Mouse (Mus musculus) intestine, postnatal 0 days (tissue): ENCODE measurements around the gene Osr1. TPM values are rescaled to one million over a fixed set of nuclear protein-coding genes. Genes with fewer than 3 reads are reported as not detected.

Experiments used
- ATAC-seq: fragments of 200-750 bp; cut with Nextera tagmentation; 2 replicates; pipeline ENCODE4 v1.8.0; 2017; ENCODE audit warnings: mild to moderate bottlenecking, moderate TSS enrichment, moderate library complexity
- H3K27ac ChIP-seq: fragments of 300-500 bp; sonication (generic); 2 replicates; pipeline ENCODE4 v1.5.1; 2014; ENCODE audit warnings: mild to moderate bottlenecking, low read depth, low read length, moderate library complexity
- H3K27me3 ChIP-seq: fragments of 300-500 bp; sonication (generic); replicated peaks from 2 replicates; pipeline ENCODE4 v1.6.1; 2014; ENCODE audit warnings: low read length, mixed read lengths; ENCODE audit not compliant: control insufficient read depth, insufficient read depth
- H3K36me3 ChIP-seq: fragments of 300-500 bp; sonication (generic); 2 replicates; pipeline ENCODE4 v1.6.1; 2014; ENCODE audit warnings: mild to moderate bottlenecking, moderate library complexity; ENCODE audit not compliant: control insufficient read depth, insufficient read depth
- H3K4me1 ChIP-seq: fragments of 300-500 bp; sonication (generic); replicated peaks from 2 replicates; pipeline ENCODE4 v1.6.1; 2014; ENCODE audit warnings: antibody characterized with exemption, low read length, mixed read lengths; ENCODE audit not compliant: control insufficient read depth, insufficient read depth
- H3K4me2 ChIP-seq: fragments of 300-500 bp; sonication (generic); replicated peaks from 2 replicates; pipeline ENCODE4 v1.6.1; 2014; ENCODE audit warnings: low read depth, mild to moderate bottlenecking, moderate library complexity
- H3K4me3 ChIP-seq: fragments of 300-500 bp; sonication (generic); 2 replicates; pipeline ENCODE4 v1.5.1; 2014; ENCODE audit warnings: low read depth, low read length
- H3K9ac ChIP-seq: fragments of 300-500 bp; sonication (generic); 2 replicates; pipeline ENCODE4 v1.6.1; 2014; ENCODE audit warnings: mild to moderate bottlenecking, low read depth, low read length
- H3K9me3 ChIP-seq: fragments of 300-500 bp; sonication (generic); 2 replicates; pipeline ENCODE4 v1.6.1; 2016; ENCODE audit warnings: mixed run types; ENCODE audit not compliant: control insufficient read depth
- CTCF ChIP-seq: sonication (generic); IDR thresholded peaks from 2 replicates; pipeline ENCODE4 v1.5.1; 2016; ENCODE audit warnings: low read depth, mild to moderate bottlenecking, control low read depth, antibody characterized with exemption, moderate library complexity
- WGBS: fragments of 180-500 bp; shearing (Covaris S2); extraction: QIAGEN DNeasy Blood & Tissue Kit; methylation state at CpG from one replicate; pipeline ENCODE4 v1.1.7; 2014; 5-methylcytosine and 5-hydroxymethylcytosine counted together
- polyA plus RNA-seq: library from polyadenylated mRNA; unstranded; fragments of >200 nt; fragmentation: Nextera tagmentation; extraction: Ambion mirVana; gene quantifications from 2 replicates; pipeline ENCODE4 v1.2.1, GENCODE M21; 2015

Osr1 gene
- polyA plus RNA-seq, 1 experiment from 2014 or later: 25.0 TPM

- no peak for TF ChIP-seq CTCF
- ATAC-seq: no peak
- Histone ChIP-seq H3K9me3 (no peaks in the 10 kb centered on the region), H3K4me1 (0 out of 2 replicates have a peak, but pooled peaks cover 1% of the 10 kb centered on the region), H3K9ac (no peak overlapping the region), H3K27ac (no peak overlapping the region), H3K4me3 (no peak overlapping the region), H3K36me3 (no peaks in the 10 kb centered on the region), H3K4me2 (no peak overlapping the region; the same call in 1 of the 2 replicates), H3K27me3 (peaks cover 94% of the 10 kb centered on the region)
- 13% methylated on average over 31 of the region's 31 CpGs for WGBS
Measured at GRCm38 (mm10) chr12:9579301-9580030, 9.6 kb downstream of the Osr1 start.

- 7% methylated on average over 33 of the region's 33 CpGs for WGBS
- peak overlapping the region; percentile 20; the same call in 1 of the 2 replicates for H3K4me3 ChIP-seq
Measured at GRCm38 (mm10) chr12:9580041-9580905, 10.4 kb downstream of the Osr1 start.

GRCm38 (mm10) chr12:9581011-9581410, 11.1 kb downstream of the Osr1 start:
- Histone ChIP-seq H3K9me3 (no peaks in the 10 kb centered on the region), H3K9ac (no peak overlapping the region), H3K27me3 (peaks cover 82% of the 10 kb centered on the region), H3K27ac (no peak overlapping the region), H3K4me3 (peak overlapping the region; percentile 20; the same call in 1 of the 2 replicates), H3K4me2 (peak overlapping the region; percentile 54), H3K36me3 (no peaks in the 10 kb centered on the region), H3K4me1 (0 out of 2 replicates have a peak, but pooled peaks cover 5% of the 10 kb centered on the region)
- whole genome bisulfite sequencing: 6% methylated on average over 29 of the region's 30 CpGs
- TF ChIP-seq CTCF: no peak
- no peak for ATAC-seq

More at GRCm38 (mm10) chr12:9580041-9580905, 10.4 kb downstream of the Osr1 start:
- peak overlapping the region; percentile 54 for H3K4me2 ChIP-seq
- H3K36me3 ChIP-seq: no peaks in the 10 kb centered on the region
- ATAC-seq: no peak
- no peak overlapping the region for H3K27ac ChIP-seq
- H3K9ac ChIP-seq: no peak overlapping the region
- H3K4me1 ChIP-seq: 0 out of 2 replicates have a peak, but pooled peaks cover 5% of the 10 kb centered on the region
- no peaks in the 10 kb centered on the region for H3K9me3 ChIP-seq
- H3K27me3 ChIP-seq: peaks cover 89% of the 10 kb centered on the region
- no peak for TF ChIP-seq CTCF

- peaks cover 77% of the 10 kb centered on the region for H3K27me3 ChIP-seq
- no peak for TF ChIP-seq CTCF
Measured at GRCm38 (mm10) chr12:9581506-9581905, 11.6 kb downstream of the Osr1 start.

GRCm38 (mm10) chr12:9582248-9582995, 12.5 kb downstream of the Osr1 start:
- ATAC-seq: no peak
- no peak overlapping the region for H3K4me2 ChIP-seq
- H3K9ac ChIP-seq: no peak overlapping the region
- no peak overlapping the region for H3K27ac ChIP-seq
- no peaks in the 10 kb centered on the region for H3K36me3 ChIP-seq
- no peaks in the 10 kb centered on the region for H3K9me3 ChIP-seq
- H3K4me3 ChIP-seq: no peak overlapping the region
- peaks cover 68% of the 10 kb centered on the region for H3K27me3 ChIP-seq
- 31% methylated on average over 14 of the region's 14 CpGs for WGBS
- peak; percentile 17; the same call in 1 of the 2 replicates for TF ChIP-seq CTCF
- 0 out of 2 replicates have a peak, but pooled peaks cover 5% of the 10 kb centered on the region for H3K4me1 ChIP-seq

More at GRCm38 (mm10) chr12:9581506-9581905, 11.6 kb downstream of the Osr1 start:
- H3K9me3 ChIP-seq: no peaks in the 10 kb centered on the region
- H3K27ac ChIP-seq: no peak overlapping the region
- 17% methylated on average over 12 of the region's 12 CpGs for WGBS
- H3K4me1 ChIP-seq: 0 out of 2 replicates have a peak, but pooled peaks cover 5% of the 10 kb centered on the region
- peak overlapping the region; percentile 20; the same call in 1 of the 2 replicates for H3K4me3 ChIP-seq
- ATAC-seq: no peak
- H3K36me3 ChIP-seq: no peaks in the 10 kb centered on the region
- no peak overlapping the region for H3K9ac ChIP-seq
- H3K4me2 ChIP-seq: no peak overlapping the region; the same call in 1 of the 2 replicates
